Mouse (Mus musculus): Measurements from ENCODE around the gene Trp53tg5. TPM values are rescaled to one million over a fixed set of nuclear protein-coding genes. Genes with fewer than 3 reads are reported as not detected.
A peak's percentile ranks its signal among the peaks of the same experiment; 100 is the strongest.

Gene Trp53tg5
- total and polyA plus RNA-seq, 2 experiments: not detected

DNA sequence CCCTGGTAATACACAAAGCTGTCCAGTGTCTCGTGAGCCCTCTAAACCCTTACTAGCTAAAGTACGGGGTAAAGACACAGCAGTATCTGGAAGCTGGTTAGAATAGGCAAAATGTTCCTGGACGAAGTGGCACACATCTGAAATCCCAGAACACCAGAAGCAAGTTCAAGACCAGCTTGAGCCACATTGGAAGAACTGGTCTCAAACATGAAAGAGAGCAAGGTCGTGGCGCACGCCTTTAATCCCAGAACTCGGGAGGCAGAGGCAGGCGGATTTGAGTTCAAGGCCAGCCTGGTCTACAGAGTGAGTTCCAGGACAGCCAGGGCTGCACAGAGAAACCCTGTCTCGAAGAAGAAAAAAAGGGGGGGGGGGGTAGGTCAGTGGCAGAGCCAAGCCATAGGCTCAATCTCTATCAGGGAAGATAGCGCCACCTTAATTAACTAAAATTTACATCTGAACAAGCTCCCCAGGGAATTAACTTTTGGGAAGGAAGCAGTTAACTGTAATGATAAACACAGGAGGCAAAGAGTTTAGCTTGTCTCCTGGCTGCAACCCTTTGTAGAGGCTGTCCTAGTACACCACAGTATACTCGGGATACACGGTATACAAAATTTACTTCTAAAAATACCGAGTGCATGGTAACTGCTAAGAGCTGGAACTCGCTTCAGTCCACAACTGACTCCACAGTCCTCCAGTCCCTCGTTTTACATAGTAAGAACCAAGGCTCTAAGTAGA, 43.5 kb downstream of the Trp53tg5 start:
- peak overlapping the region; percentile 66 for H3K27ac ChIP-seq (replicated peaks; ENCODE audit: insufficient read depth, low read depth, low read length)
- WGBS: 48% methylated on average over 15 of the region's 15 CpGs
- H3K4me1 ChIP-seq (ENCODE audit: control insufficient read depth, insufficient read depth, low read length): peaks cover 71% of the 10 kb centered on the region
- peak; percentile 18 for DNase-seq (ENCODE audit: extremely low read depth, low read depth, low spot score)
- no peaks in the 10 kb centered on the region for H3K27me3 ChIP-seq (ENCODE audit: control insufficient read depth, insufficient read depth, low read length)
- no peak for TF ChIP-seq POLR2A (IDR thresholded peaks at IDR 0.05; ENCODE audit: extremely low read depth, insufficient read depth, low read length)
- TF ChIP-seq CTCF (IDR thresholded peaks at IDR 0.05; ENCODE audit: low read depth, low read length): no peak
- peaks cover 66% of the 10 kb centered on the region for H3K36me3 ChIP-seq (ENCODE audit: control insufficient read depth, insufficient read depth, low read length)
- H3K79me2 ChIP-seq (ENCODE audit: control insufficient read depth, insufficient read depth, low read length): peaks cover 4% of the 10 kb centered on the region; the same call in 1 of the 2 replicates
- peak overlapping the region; percentile 25; the same call in 1 of the 2 replicates for H3K9ac ChIP-seq (ENCODE audit: low read depth, low read length)
- H3K4me3 ChIP-seq (ENCODE audit: insufficient read depth, low read depth, low read length): no peak overlapping the region

DNA sequence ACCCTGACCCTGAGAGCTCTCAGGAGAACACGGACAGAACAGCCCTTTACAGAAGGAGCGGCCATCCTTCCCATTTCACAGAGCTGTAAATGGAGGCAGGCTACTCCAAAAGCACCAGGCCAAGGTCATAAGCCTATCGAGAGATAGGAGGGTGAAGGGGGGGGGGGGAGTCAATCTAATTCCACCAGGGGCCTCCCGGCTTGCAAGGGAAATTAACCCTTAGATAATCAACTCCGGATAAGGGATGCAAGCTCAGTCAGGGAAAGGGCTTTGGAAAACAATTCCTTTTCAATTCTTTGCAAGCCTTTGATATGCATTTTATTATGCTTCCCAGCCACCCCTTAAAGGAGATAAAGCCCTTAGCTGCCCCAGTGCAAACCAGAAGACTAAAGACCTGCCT, 45.1 kb downstream of the Trp53tg5 start:
- no peak overlapping the region for H3K9ac ChIP-seq (ENCODE audit: low read depth, low read length)
- 43% methylated on average over 5 of the region's 5 CpGs for WGBS
- H3K4me3 ChIP-seq (ENCODE audit: insufficient read depth, low read depth, low read length): no peak overlapping the region
- peaks cover 68% of the 10 kb centered on the region for H3K36me3 ChIP-seq (ENCODE audit: control insufficient read depth, insufficient read depth, low read length)
- DNase-seq (ENCODE audit: extremely low read depth, low read depth, low spot score): no peak
- no peaks in the 10 kb centered on the region; the same call in 1 of the 2 replicates for H3K79me2 ChIP-seq (ENCODE audit: control insufficient read depth, insufficient read depth, low read length)
- no peaks in the 10 kb centered on the region for H3K27me3 ChIP-seq (ENCODE audit: control insufficient read depth, insufficient read depth, low read length)
- H3K4me1 ChIP-seq (ENCODE audit: control insufficient read depth, insufficient read depth, low read length): peaks cover 65% of the 10 kb centered on the region
- H3K27ac ChIP-seq (replicated peaks; ENCODE audit: insufficient read depth, low read depth, low read length): peak overlapping the region; percentile 28
- TF ChIP-seq CTCF (IDR thresholded peaks at IDR 0.05; ENCODE audit: low read depth, low read length) (no peak), POLR2A (IDR thresholded peaks at IDR 0.05; ENCODE audit: extremely low read depth, insufficient read depth, low read length) (no peak)

DNA sequence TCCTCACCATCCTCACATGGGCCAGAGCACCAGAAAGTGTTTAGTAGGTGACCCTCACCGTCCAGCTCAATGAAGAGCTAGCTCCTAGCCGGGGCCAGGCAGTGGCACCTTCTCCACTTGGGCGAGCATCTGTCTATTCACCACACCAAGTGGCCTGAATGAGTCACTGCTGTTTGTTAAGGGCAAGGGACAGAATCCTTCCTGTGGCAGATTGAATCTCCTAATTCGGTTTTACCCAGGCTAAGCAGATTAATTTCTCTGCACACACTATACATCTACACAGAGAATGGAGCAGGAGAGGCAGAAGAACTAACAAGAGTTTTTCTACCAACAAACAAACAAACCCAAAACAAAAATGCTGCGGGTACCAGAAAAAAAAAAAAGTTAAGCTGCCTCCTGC, 46.6 kb downstream of the Trp53tg5 start:
- H3K4me3 ChIP-seq (ENCODE audit: insufficient read depth, low read depth, low read length): no peak overlapping the region
- 69% methylated on average over 5 of the region's 5 CpGs for WGBS
- peaks cover 68% of the 10 kb centered on the region for H3K36me3 ChIP-seq (ENCODE audit: control insufficient read depth, insufficient read depth, low read length)
- no peaks in the 10 kb centered on the region; the same call in 1 of the 2 replicates for H3K79me2 ChIP-seq (ENCODE audit: control insufficient read depth, insufficient read depth, low read length)
- H3K27me3 ChIP-seq (ENCODE audit: control insufficient read depth, insufficient read depth, low read length): no peaks in the 10 kb centered on the region
- peak overlapping the region; percentile 28; the same call in 1 of the 2 replicates for H3K27ac ChIP-seq (replicated peaks; ENCODE audit: insufficient read depth, low read depth, low read length)
- no peak overlapping the region for H3K9ac ChIP-seq (ENCODE audit: low read depth, low read length)
- TF ChIP-seq CTCF (IDR thresholded peaks at IDR 0.05; ENCODE audit: low read depth, low read length) (no peak), POLR2A (IDR thresholded peaks at IDR 0.05; ENCODE audit: extremely low read depth, insufficient read depth, low read length) (no peak)
- peak; percentile 31 for DNase-seq (ENCODE audit: extremely low read depth, low read depth, low spot score)
- H3K4me1 ChIP-seq (ENCODE audit: control insufficient read depth, insufficient read depth, low read length): peaks cover 66% of the 10 kb centered on the region

DNA sequence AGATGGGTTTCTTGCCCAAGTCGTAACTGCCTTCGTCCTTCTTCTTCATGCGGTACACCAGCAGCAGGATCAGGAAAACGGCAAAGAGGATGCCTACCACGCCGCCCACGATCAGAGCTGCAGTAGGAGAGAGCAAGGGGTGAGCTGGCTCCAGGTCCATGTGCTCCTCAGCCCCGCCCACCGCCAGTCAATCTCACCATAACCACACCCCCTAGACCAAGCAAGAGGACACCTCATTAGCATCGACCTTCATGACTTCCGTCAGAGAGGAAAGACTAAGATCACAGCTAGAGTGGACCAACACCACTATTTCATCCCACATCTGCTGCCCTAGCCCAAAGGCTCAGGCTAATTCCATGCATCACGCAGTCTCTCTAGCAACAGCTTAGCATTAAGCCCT, 47.4 kb downstream of the Trp53tg5 start:
- Histone ChIP-seq H3K27me3 (ENCODE audit: control insufficient read depth, insufficient read depth, low read length) (no peaks in the 10 kb centered on the region), H3K4me3 (ENCODE audit: insufficient read depth, low read depth, low read length) (no peak overlapping the region), H3K27ac (replicated peaks; ENCODE audit: insufficient read depth, low read depth, low read length) (0 out of 2 replicates have a peak overlapping the region, but pooled peaks have one; percentile 6), H3K79me2 (ENCODE audit: control insufficient read depth, insufficient read depth, low read length) (no peaks in the 10 kb centered on the region; the same call in 1 of the 2 replicates), H3K4me1 (ENCODE audit: control insufficient read depth, insufficient read depth, low read length) (peaks cover 64% of the 10 kb centered on the region), H3K9ac (ENCODE audit: low read depth, low read length) (no peak overlapping the region), H3K36me3 (ENCODE audit: control insufficient read depth, insufficient read depth, low read length) (peaks cover 64% of the 10 kb centered on the region)
- WGBS: 42% methylated on average over 12 of the region's 12 CpGs
- DNase-seq (ENCODE audit: extremely low read depth, low read depth, low spot score): peak; percentile 67
- TF ChIP-seq POLR2A (IDR thresholded peaks at IDR 0.05; ENCODE audit: extremely low read depth, insufficient read depth, low read length) (no peak), CTCF (IDR thresholded peaks at IDR 0.05; ENCODE audit: low read depth, low read length) (no peak)

DNA sequence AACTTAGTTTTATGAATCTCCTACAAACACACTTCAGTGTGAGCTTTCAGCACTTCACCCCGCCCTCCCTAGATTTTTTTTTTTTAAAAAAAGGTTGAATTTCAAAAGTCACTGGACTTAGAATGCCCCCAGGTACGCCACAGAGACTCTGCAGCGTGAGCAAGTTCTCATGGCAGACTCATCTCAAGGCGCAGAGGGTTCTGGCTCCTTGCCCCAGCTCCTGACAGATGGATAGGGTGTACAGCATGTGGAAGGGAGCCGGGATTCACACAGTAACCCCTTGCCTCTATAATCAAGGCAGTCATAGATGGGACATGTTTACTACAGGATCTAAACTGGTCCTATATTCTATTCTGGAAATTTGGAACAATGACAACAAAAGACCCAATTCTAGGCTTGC, 48.1 kb downstream of the Trp53tg5 start:
- Histone ChIP-seq H3K4me1 (ENCODE audit: control insufficient read depth, insufficient read depth, low read length) (peaks cover 58% of the 10 kb centered on the region), H3K27me3 (ENCODE audit: control insufficient read depth, insufficient read depth, low read length) (no peaks in the 10 kb centered on the region), H3K4me3 (ENCODE audit: insufficient read depth, low read depth, low read length) (no peak overlapping the region), H3K79me2 (ENCODE audit: control insufficient read depth, insufficient read depth, low read length) (no peaks in the 10 kb centered on the region), H3K9ac (ENCODE audit: low read depth, low read length) (no peak overlapping the region), H3K36me3 (ENCODE audit: control insufficient read depth, insufficient read depth, low read length) (peaks cover 57% of the 10 kb centered on the region), H3K27ac (replicated peaks; ENCODE audit: insufficient read depth, low read depth, low read length) (no peak overlapping the region; the same call in 1 of the 2 replicates)
- no peak for TF ChIP-seq CTCF (IDR thresholded peaks at IDR 0.05; ENCODE audit: low read depth, low read length)
- TF ChIP-seq POLR2A (IDR thresholded peaks at IDR 0.05; ENCODE audit: extremely low read depth, insufficient read depth, low read length): no peak
- peak; percentile 62 for DNase-seq (ENCODE audit: extremely low read depth, low read depth, low spot score)
- 56% methylated on average over 5 of the region's 5 CpGs for WGBS

DNA sequence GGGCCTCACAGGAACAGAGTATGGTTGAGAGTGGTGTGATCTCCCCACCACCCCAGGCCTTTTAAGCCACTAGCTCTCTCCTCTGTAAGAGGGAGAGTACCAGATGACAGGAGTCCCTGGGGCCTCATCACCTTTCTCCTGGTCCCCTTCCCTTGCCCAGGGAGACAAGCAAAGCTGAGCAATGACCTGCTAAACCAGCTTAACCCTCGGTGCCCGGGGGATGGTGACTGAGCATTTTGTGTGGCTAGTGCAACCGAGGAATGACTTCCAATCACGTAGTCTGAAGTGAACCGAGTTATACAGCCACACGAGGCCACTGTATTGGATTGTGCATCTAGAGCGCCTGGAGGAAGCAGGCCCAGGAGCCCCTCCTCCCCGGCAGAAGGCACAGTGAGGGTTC, 49.1 kb downstream of the Trp53tg5 start:
- DNase-seq (ENCODE audit: extremely low read depth, low read depth, low spot score): peak; percentile 59

More for the DNA sequence above, 49.1 kb downstream of the Trp53tg5 start:
- Histone ChIP-seq H3K9ac (ENCODE audit: low read depth, low read length) (peak overlapping the region; percentile 29; the same call in 1 of the 2 replicates), H3K36me3 (ENCODE audit: control insufficient read depth, insufficient read depth, low read length) (peaks cover 49% of the 10 kb centered on the region), H3K27ac (replicated peaks; ENCODE audit: insufficient read depth, low read depth, low read length) (peak overlapping the region; percentile 54), H3K79me2 (ENCODE audit: control insufficient read depth, insufficient read depth, low read length) (no peaks in the 10 kb centered on the region), H3K27me3 (ENCODE audit: control insufficient read depth, insufficient read depth, low read length) (no peaks in the 10 kb centered on the region), H3K4me3 (ENCODE audit: insufficient read depth, low read depth, low read length) (no peak overlapping the region), H3K4me1 (ENCODE audit: control insufficient read depth, insufficient read depth, low read length) (peaks cover 51% of the 10 kb centered on the region)
- WGBS: 62% methylated on average over 8 of the region's 8 CpGs
- TF ChIP-seq CTCF (IDR thresholded peaks at IDR 0.05; ENCODE audit: low read depth, low read length): no peak
- TF ChIP-seq POLR2A (IDR thresholded peaks at IDR 0.05; ENCODE audit: extremely low read depth, insufficient read depth, low read length): no peak

All from liver, adult 2 months (tissue).